In the genomic region with DNA sequence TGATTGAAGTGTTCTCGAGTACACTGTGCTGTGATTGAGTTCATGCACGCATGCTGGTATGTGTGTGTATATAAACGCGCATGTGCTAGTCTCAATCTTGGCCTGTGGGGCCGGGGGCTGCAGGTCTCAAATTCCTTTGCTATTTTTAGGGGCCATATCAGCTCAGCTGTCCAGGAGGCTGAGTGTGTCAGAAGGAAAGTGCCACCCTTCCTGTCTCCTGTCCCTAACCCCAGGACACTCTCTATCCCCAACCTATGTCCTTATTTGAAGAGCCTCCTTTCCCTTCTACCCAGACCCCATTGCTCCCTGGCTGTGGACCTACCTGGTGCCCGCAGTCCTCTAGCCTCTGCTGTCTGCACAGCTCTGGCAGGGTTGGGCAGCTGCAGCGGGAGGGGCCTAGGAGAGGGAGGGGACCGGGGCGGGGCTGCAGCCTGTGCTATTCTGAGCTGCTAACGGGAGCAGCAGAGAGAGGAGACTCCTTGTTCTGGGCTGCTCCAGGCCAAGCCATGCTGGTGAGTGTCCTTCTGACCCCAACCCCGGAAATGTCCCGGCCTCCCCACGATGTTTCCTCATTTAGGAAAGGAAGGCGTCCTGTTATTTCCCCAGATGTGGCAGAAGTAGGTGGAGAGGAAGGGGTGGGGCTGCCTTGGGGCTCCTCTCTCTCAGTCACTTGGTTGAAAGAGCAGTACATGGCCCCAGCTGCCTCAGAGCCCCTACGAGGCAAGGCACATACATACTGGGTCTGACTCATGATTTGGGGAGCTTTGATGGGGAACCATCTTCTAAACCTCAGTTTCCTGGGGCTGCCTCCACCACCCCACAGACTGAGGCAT, we compare ENCODE assay signal across 8 mouse cellular contexts. TPM values are rescaled to one million over a fixed set of nuclear protein-coding genes. Genes with fewer than 3 reads are reported as not detected.
DNase-seq lines count a peak whose midpoint lies in the region; ATAC-seq and TF ChIP-seq lines count a peak whose summit lies in the region.
"Had no signal": no experiment of that assay in that cellular context is flagged by ENCODE, and none has a peak within 500 bp of the region (broad histone marks: within the 10 kb centered on the region; RNA-seq: fewer than 3 reads in every experiment).

No protein-coding gene starts in this region.

- DNase-seq in MN1 (ENCODE audit: low spot score): peak; percentile 38
- peak; percentile 70 to 79 for DNase-seq in gastrocnemius, postnatal 36 days
- peak; percentile 86 for DNase-seq in induced T-regulatory cell, adult 2 months (ENCODE audit: low read depth)
- DNase-seq in naive thymus-derived CD4-positive, alpha-beta T cell, adult 2 months (ENCODE audit: low read depth): peak; percentile 89
- peak; percentile 81 to 84 for DNase-seq in thymus, postnatal 10 days (ENCODE audit: low spot score in 2 of 2)

- peaks cover 13% of the 10 kb centered on the region; the same call in 1 of the 2 replicates for H3K36me3 ChIP-seq in liver, embryonic 12.5 days

- H3K27ac ChIP-seq in bone marrow, adult 2 months (ENCODE audit: control insufficient read depth, insufficient read depth, low read depth, low read length, poor library complexity): peak overlapping the region; percentile 94
- H3K27ac ChIP-seq in liver, embryonic 12.5 days: peak overlapping the region; percentile 68

- H3K9me3 ChIP-seq in liver, embryonic 12.5 days (replicated peaks): no peaks in the 10 kb centered on the region

- 12% methylated on average over 15 of the region's 15 CpGs for WGBS in bone marrow, adult 2 months
- WGBS in liver, embryonic 12.5 days (ENCODE audit: insufficient replicate concordance): 10% methylated on average over 15 of the region's 15 CpGs

- peak; percentile 88 for ATAC-seq in liver, embryonic 12.5 days

- peaks cover 14% of the 10 kb centered on the region for H3K4me1 ChIP-seq in bone marrow, adult 2 months (ENCODE audit: control insufficient read depth, insufficient read depth, low read length)
- H3K4me1 ChIP-seq in liver, embryonic 12.5 days: peaks cover 55% of the 10 kb centered on the region

- peak overlapping the region; percentile 61 for H3K4me2 ChIP-seq in liver, embryonic 12.5 days

- peak overlapping the region; percentile 10 for H3K9ac ChIP-seq in liver, embryonic 12.5 days

- TF ChIP-seq CTCF in bone marrow, adult 2 months (IDR thresholded peaks at IDR 0.05; ENCODE audit: control insufficient read depth, insufficient read depth, low read length): no peak

- intact Hi-C loops in gastrocnemius, postnatal 36 days (cut with DNase I): no loop called here

- TF ChIP-seq POLR2A in bone marrow, adult 2 months (IDR thresholded peaks at IDR 0.05; ENCODE audit: borderline replicate concordance, control insufficient read depth, low read depth, low read length): peak; percentile 29; the same call in 1 of the 2 replicates

- H3K27me3 ChIP-seq in liver, embryonic 12.5 days (replicated peaks): no peaks in the 10 kb centered on the region

- H3K4me3 ChIP-seq in bone marrow, adult 2 months (replicated peaks; ENCODE audit: control insufficient read depth, low read depth, low read length): peak overlapping the region; percentile 59
- peak overlapping the region; percentile 34 for H3K4me3 ChIP-seq in liver, embryonic 12.5 days

RNA-seq across cellular contexts. Expression of a gene that starts 13.5 kb away (rescaled TPM):
- polyA plus RNA-seq in bone marrow, adult 2 months (2011; ENCODE audit: insufficient read depth, insufficient read length, low replicate concordance, missing spikeins): not detected in 2 replicates
- not detected for total RNA-seq in gastrocnemius, postnatal 36 days (2021)
- 1.2 and 1.6 TPM in 2 replicates for polyA plus RNA-seq in liver, embryonic 12.5 days (2016; fragmentation: Nextera tagmentation; extraction: Ambion mirVana)
- total RNA-seq: layer of hippocampus, postnatal 36 days had no signal

RNA-seq across cellular contexts. Expression of a gene that starts 38.0 kb away (rescaled TPM):
- polyA plus RNA-seq in bone marrow, adult 2 months (2011; ENCODE audit: insufficient read depth, insufficient read length, low replicate concordance, missing spikeins): 29.5 and 74.6 TPM in 2 replicates
- 100 to 1,000 TPM; 331 to 334 TPM for total RNA-seq in gastrocnemius, postnatal 36 days (2021)
- 28.8 and 30.3 TPM in 2 replicates for polyA plus RNA-seq in liver, embryonic 12.5 days (2016; fragmentation: Nextera tagmentation; extraction: Ambion mirVana)

Comparison
In these comparisons a context has a peak if more than half of its experiments do, and no peak if none do; other contexts are left out.
1. Peak in every context shown above with its lines: DNase-seq, ATAC-seq, H3K4me3 ChIP-seq and H3K27ac ChIP-seq.
2. DNase-seq: peak in every context shown above with its lines; median percentile 89 in naive thymus-derived CD4-positive, alpha-beta T cell, adult 2 months; 86 in induced T-regulatory cell, adult 2 months; 82 in thymus, postnatal 10 days; 74 in gastrocnemius, postnatal 36 days; 38 in MN1.